Mouse (Mus musculus) right cerebral cortex, postnatal 25 days (tissue): ENCODE data around the gene Atad2b.
"Not testable (repeated sequence)": the region's sequence is repeated elsewhere in the genome, so short reads cannot be mapped to it uniquely, and the experiment has no call there.

Experiments
- DNase-seq: peaks from one replicate; pipeline ENCODE4 v3.0.0; 2022

Atad2b gene

GRCm38 (mm10) chr12:4914441-4914840, 2.7 kb upstream of the Atad2b start:
- DNase-seq = no peak

- DNase-seq = no peak
Measured at GRCm38 (mm10) chr12:4914944-4915343, 2.2 kb upstream of the Atad2b start.

DNA sequence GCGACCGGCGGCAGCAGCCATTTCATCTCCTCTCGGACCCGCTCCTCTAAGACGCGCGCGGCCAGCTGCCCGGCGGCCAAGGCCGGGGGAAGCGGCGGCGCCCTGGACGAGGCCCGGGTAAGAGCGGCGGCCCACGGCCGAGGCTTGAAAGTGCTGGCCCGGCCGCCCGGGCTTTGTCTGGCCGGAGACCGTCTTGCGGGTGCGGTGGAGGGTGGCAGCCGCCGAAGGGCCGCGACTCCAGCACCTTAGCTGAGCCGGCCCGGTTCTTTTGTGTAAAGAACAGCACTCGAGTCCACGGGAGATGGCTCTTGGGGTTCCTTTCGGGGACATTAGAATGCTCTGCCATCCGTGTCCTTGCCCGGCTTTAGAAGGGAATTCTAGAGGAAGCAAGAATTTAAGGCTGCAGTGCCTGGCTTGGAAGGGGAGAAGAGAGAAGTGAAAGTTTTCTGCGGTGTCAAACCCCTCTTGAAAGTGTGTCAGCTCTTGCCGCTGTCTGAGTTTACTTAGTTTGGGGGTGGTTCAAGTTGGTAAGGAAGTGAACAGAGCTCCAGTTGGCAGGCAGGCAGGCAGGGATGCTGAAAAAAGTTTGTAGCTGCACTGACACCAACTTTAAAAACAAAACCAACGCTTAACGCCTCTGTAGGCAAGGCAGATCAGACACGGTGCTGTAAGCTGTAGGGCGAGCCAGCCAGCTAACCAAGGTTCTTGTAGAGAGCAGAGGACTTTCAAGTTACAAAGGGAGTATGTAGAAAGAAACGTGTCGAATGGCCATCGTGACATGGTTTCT, 845 bp downstream of the Atad2b start:
- DNase-seq = peak; percentile 58

DNA sequence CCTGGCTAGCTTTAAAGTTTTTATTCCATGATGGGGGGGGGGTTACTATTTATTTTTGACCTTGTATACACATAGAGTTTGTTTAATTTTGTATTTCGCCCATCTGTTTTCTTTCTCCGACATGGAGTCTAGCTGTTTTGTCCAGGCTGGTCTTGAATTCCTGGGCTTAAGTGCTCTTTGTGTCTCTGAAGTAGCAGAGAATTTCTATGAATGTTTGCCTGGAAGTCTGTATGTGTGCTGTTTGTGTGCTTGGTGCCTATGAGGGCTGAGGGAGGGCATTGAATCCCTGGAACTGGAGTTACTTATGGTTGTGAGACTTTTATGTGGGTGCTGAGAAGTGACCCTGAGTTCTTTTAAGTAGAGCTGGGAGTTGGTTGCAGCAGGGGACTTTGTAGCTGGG, 11.0 kb downstream of the Atad2b start:
- DNase-seq = no peak

- no peak for DNase-seq
Measured at GRCm38 (mm10) chr12:4930820-4931548, 13.8 kb downstream of the Atad2b start.

DNA sequence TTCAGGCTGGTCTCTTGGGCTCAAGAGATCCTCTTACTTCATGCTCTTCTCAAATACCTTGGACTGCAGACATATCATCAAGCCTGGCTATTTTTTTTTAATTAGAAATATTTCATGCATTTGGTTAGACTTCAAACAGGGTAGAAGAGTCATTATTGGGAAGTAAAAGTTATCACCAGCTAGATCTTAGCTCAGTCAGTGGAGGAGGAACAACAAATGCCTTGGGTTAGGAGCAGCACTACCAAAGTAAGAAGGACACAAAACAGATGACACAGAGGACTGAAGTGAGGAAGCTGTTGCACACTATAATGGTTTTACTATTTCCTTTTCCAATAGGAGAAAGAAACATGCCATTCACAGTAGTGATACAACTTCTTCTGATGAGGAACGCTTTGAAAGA, 35.1 kb downstream of the Atad2b start:
- DNase-seq = no peak

- no peak for DNase-seq
Measured at GRCm38 (mm10) chr12:4953156-4953555, 36.0 kb downstream of the Atad2b start.

- peak; percentile 35 for DNase-seq
Measured at GRCm38 (mm10) chr12:4972939-4973338, 55.8 kb downstream of the Atad2b start.

- no peak for DNase-seq
Measured at GRCm38 (mm10) chr12:4978324-4978723, 61.2 kb downstream of the Atad2b start.

- DNase-seq = no peak
Measured at GRCm38 (mm10) chr12:4996981-4997380, 79.8 kb downstream of the Atad2b start.

GRCm38 (mm10) chr12:5005338-5005737, 88.2 kb downstream of the Atad2b start:
- no peak for DNase-seq

GRCm38 (mm10) chr12:5005776-5006175, 88.6 kb downstream of the Atad2b start:
- DNase-seq = not testable (repeated sequence)

DNA sequence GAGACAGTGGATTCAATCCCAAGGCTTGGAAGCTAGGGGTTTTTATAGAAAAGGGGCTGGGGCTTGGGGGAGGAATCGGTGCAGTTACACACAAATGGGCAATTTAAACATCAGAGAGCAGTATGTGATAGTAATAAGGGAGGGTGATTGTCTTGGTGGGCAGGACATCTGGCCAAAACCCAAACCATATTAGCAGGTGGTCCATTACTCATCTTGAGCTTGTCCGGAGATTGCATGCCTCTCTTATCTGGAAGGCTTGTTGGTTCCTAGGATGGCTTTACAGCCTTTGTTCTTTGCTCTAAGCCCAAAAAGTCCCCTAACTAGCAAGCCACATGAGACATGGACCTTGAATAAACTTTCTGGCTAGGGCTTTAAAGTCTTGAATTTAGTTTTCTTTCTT, 91.5 kb downstream of the Atad2b start:
- DNase-seq = not testable (repeated sequence)

DNA sequence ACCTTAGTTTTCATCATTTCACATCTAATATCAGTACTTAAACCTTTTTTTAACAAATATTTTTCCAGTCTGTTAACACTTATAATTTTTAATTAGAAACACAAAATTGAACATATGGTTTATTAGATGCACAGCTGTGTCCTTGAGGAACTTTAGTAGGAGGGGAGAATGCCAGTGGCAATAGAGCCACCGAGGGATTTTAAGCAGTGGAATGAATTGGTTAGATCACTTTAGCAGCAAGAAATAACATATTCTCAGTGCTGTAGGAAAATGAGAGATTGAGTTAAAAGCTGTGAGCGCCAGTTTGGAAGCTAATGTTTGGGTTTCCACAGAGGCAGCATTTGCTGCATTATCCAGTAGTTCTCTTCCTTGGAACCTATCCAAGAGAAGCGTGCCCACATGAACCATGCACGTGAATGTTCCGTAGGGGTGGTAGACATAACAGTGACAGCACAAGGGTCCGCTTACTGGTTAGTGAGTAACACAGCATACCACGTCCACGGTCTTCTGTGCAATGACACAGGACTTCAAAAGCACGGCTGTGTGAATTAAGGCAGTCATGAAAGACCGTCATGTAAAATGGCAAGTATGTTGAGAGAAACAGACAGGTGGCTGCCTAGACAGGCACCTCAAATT, 108.2 kb downstream of the Atad2b start:
- no peak for DNase-seq

GRCm38 (mm10) chr12:5029035-5029434, 111.9 kb downstream of the Atad2b start:
- no peak for DNase-seq

DNA sequence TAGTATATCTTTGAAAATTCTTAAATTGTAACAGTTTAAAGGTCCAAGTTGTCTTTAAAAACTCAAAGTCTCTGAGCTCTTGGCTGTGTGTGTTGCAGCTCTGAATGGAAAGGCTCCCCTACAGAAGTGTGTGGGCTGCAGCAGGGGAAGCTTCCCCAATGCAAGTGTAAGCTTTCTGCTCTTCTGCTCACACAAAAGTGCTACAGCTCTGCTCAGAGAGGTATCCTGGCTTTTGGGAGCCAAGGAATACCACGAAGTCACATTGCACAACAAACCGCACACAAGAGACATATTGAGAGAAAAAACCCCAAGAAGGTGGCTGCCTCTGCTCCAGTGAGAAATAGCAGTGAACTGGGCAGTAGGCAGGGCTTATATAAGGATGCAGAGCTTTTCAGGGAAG, 120.9 kb downstream of the Atad2b start:
- no peak for DNase-seq

GRCm38 (mm10) chr12:5044141-5044540, 127.0 kb downstream of the Atad2b start:
- DNase-seq = no peak

DNA sequence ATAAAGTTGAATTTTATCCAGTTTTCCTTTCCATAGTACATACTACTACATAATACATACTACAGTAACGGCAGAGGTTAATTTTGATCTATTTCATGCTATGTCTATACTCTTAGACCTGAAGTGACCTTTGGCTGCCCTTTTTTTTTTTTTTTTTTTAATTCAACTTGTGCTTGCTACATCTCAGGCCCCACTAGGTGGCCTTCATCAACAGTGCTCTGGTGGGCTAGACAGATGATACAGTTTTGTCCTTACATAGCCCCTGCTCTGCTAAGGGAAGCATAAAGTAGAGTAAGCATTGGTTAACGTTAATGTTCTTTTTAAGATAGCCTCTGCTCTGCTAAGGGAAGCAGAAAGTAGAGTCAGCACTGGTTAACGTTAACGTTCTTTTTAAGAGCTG, 131.0 kb downstream of the Atad2b start:
- DNase-seq = no peak

GRCm38 (mm10) chr12:5067590-5067989, 150.4 kb downstream of the Atad2b start:
- no peak for DNase-seq

GRCm38 (mm10) chr12:5070131-5070530, 153.0 kb downstream of the Atad2b start:
- no peak for DNase-seq

DNA sequence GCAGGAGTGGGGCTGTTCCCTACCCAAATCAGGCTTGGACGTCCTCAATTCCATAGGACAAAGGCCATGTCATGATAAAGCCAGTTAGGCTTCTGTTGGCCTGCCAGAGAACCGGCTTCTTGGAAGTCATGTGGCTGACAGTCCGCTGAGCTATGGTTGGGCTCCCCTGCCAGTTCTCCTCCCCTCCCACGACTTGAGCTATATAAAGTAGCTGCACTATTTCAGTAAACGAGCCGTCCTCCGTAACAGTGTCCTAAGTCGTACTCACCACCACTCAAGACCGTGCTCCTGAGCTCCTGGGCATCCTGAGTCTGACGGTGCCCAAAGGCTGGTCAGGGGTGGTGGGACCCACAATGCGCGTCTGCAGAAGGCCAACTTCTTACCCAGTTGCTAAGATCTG, 156.0 kb downstream of the Atad2b start:
- DNase-seq = peak; percentile 35

- no peak for DNase-seq
Measured at GRCm38 (mm10) chr12:5081480-5081879, 164.3 kb downstream of the Atad2b start.

- DNase-seq = no peak
Measured at GRCm38 (mm10) chr12:5084714-5085113, 167.6 kb downstream of the Atad2b start.
